Mouse (Mus musculus) heart, adult 2 months (tissue): ENCODE measurements around the gene Stam2.

Source experiments
- CTCF ChIP-seq: fragments of 200-600 bp; IDR thresholded peaks from 2 replicates; pipeline ENCODE4 v1.8.1; 2022; ENCODE audit warnings: antibody characterized with exemption, mild to moderate bottlenecking, moderate library complexity
- EP300 ChIP-seq: fragments of 200-500 bp; IDR thresholded peaks from 2 replicates; pipeline ENCODE4 v1.6.1; 2011; ENCODE audit warnings: low read depth, low read length, control low read depth; ENCODE audit not compliant: insufficient read depth
- POLR2A ChIP-seq: fragments of 200-500 bp; IDR thresholded peaks from 2 replicates; pipeline ENCODE4 v1.6.1; 2011; ENCODE audit warnings: mild to moderate bottlenecking, low read depth, low read length, control low read depth; ENCODE audit not compliant: insufficient read depth

GRCm38 (mm10) chr2:52758627-52759026 lies 16.5 kb upstream of the Stam2 start:
- TF ChIP-seq EP300 (no peak), POLR2A (no peak), CTCF (peak; percentile 75)
